Mouse (Mus musculus) ES-E14 (cell line): ENCODE measurements around the gene Dtd1. TPM values are rescaled to one million over a fixed set of nuclear protein-coding genes. Genes with fewer than 3 reads are reported as not detected.

Experiments
- DNase-seq: peaks from one replicate; pipeline ENCODE4 v3.0.0-alpha.2; 2013; ENCODE audit warnings: low read depth, low spot score
- H3K27ac ChIP-seq: 2 replicates; pipeline ENCODE4 v1.5.1; 2012; ENCODE audit warnings: low read depth, mild to moderate bottlenecking, low read length, moderate library complexity, mixed read lengths; ENCODE audit not compliant: poor library complexity, insufficient read depth, severe bottlenecking
- H3K36me3 ChIP-seq: 2 replicates; pipeline ENCODE4 v1.6.1; 2012; ENCODE audit warnings: mild to moderate bottlenecking, low read length, moderate library complexity, mixed read lengths; ENCODE audit not compliant: control insufficient read depth, poor library complexity, insufficient read depth, severe bottlenecking
- H3K4me1 ChIP-seq, 2 experiments: fragments of 150-350 bp in 1 of 2; sonication (generic) in 1 of 2; 2 replicates each; pipeline ENCODE4 v1.6.1; 2012; ENCODE audit warnings: low read length in 2 of 2, mild to moderate bottlenecking in 1 of 2, mixed read lengths in 1 of 2; ENCODE audit not compliant: control insufficient read depth in 2 of 2, insufficient read depth in 2 of 2, poor library complexity in 1 of 2
- H3K4me3 ChIP-seq, 2 experiments: fragments of 150-350 bp in 1 of 2; sonication (generic) in 1 of 2; 2 replicates each; pipeline ENCODE4 v1.5.1; 2012; ENCODE audit warnings: low read length in 2 of 2, low read depth in 1 of 2, mild to moderate bottlenecking in 1 of 2, mixed read lengths in 1 of 2; ENCODE audit not compliant: insufficient read depth in 1 of 2, poor library complexity in 1 of 2, severe bottlenecking in 1 of 2
- H3K9ac ChIP-seq: 2 replicates; pipeline ENCODE4 v1.6.1; 2012; ENCODE audit warnings: low read depth, mild to moderate bottlenecking, low read length, mixed read lengths; ENCODE audit not compliant: poor library complexity, insufficient read depth, severe bottlenecking
- H3K9me3 ChIP-seq: fragments of 150-350 bp; sonication (generic); 2 replicates; pipeline ENCODE4 v1.6.1; 2012; ENCODE audit warnings: low read depth, mild to moderate bottlenecking, low read length; ENCODE audit not compliant: control insufficient read depth, insufficient read depth
- CHD2 ChIP-seq: IDR thresholded peaks from 2 replicates; pipeline ENCODE4 v1.6.1; 2014; ENCODE audit warnings: mild to moderate bottlenecking, low read depth, low read length, inconsistent platforms
- HCFC1 ChIP-seq: IDR thresholded peaks from 2 replicates; pipeline ENCODE4 v1.6.1; 2012; ENCODE audit warnings: low read length, inconsistent platforms, borderline replicate concordance; ENCODE audit not compliant: insufficient read depth
- MAFK ChIP-seq: IDR thresholded peaks from 2 replicates; pipeline ENCODE4 v1.6.1; 2014; ENCODE audit warnings: mild to moderate bottlenecking, low read depth, low read length, inconsistent platforms; ENCODE audit not compliant: insufficient read depth
- ZC3H11A ChIP-seq: IDR thresholded peaks from 2 replicates; pipeline ENCODE4 v1.6.1; 2012; ENCODE audit warnings: low read depth, mild to moderate bottlenecking, inconsistent platforms, low read length, borderline replicate concordance
- ZNF384 ChIP-seq: IDR thresholded peaks from 2 replicates; pipeline ENCODE4 v1.6.1; 2012; ENCODE audit warnings: low read depth, low read length, inconsistent platforms
- in situ Hi-C, 2 experiments: fragments of 600-800 bp; cut with MboI; formaldehyde crosslinking; loops; one replicate each; pipeline ENCODE4 v1.15.1; 2025; ENCODE audit warnings: low sequenced_read_pairs in 2 of 2, inconsistent platforms in 1 of 2; ENCODE audit not compliant: unreplicated experiment in 2 of 2
- total RNA-seq: library from RNA; depleted of rRNA; stranded (reverse); fragments of 300-350 nt; gene quantifications from 2 replicates; pipeline ENCODE4 v1.2.3, GENCODE M21; 2012

Dtd1 gene
- total RNA-seq, 1 experiment = 21.2 TPM

GRCm38 (mm10) chr2:144637671-144638395 lies 38.1 kb downstream of the Dtd1 start:
- Histone ChIP-seq H3K36me3 (peaks cover 7% of the 10 kb centered on the region; the same call in 1 of the 2 replicates), H3K27ac (no peak overlapping the region), H3K9me3 (no peaks in the 10 kb centered on the region), H3K9ac (no peak overlapping the region), H3K4me3 (no peak overlapping the region), H3K4me1 (no peaks in the 10 kb centered on the region)
- TF ChIP-seq HCFC1 (no peak), MAFK (no peak), CHD2 (no peak)
- in situ Hi-C loops = no loop called here
- no peak for DNase-seq

GRCm38 (mm10) chr2:144638719-144639118 lies 39.0 kb downstream of the Dtd1 start:
- H3K27ac ChIP-seq = no peak overlapping the region
- H3K9ac ChIP-seq = no peak overlapping the region
- in situ Hi-C loops = no loop called here
- peaks cover 7% of the 10 kb centered on the region; the same call in 1 of the 2 replicates for H3K36me3 ChIP-seq
- DNase-seq = no peak
- no peak overlapping the region for H3K4me3 ChIP-seq
- no peaks in the 10 kb centered on the region for H3K9me3 ChIP-seq
- H3K4me1 ChIP-seq = no peaks in the 10 kb centered on the region
- TF ChIP-seq ZNF384 (no peak), CHD2 (no peak), HCFC1 (no peak), ZC3H11A (no peak), MAFK (no peak)

GRCm38 (mm10) chr2:144640101-144640500 lies 40.4 kb downstream of the Dtd1 start:
- Histone ChIP-seq H3K27ac (no peak overlapping the region), H3K4me3 (no peak overlapping the region)

GRCm38 (mm10) chr2:144641991-144642390 lies 42.3 kb downstream of the Dtd1 start:
- no peaks in the 10 kb centered on the region for H3K4me1 ChIP-seq
- no peak overlapping the region for H3K9ac ChIP-seq
- DNase-seq = no peak
- H3K36me3 ChIP-seq = peaks cover 5% of the 10 kb centered on the region; the same call in 1 of the 2 replicates
- TF ChIP-seq CHD2 (no peak), ZC3H11A (no peak), MAFK (no peak), HCFC1 (no peak), ZNF384 (no peak)
- no peak overlapping the region for H3K4me3 ChIP-seq
- H3K27ac ChIP-seq = no peak overlapping the region
- H3K9me3 ChIP-seq = no peaks in the 10 kb centered on the region
- in situ Hi-C loops = no loop called here

More at GRCm38 (mm10) chr2:144640101-144640500, 40.4 kb downstream of the Dtd1 start:
- Histone ChIP-seq H3K9me3 (no peaks in the 10 kb centered on the region), H3K36me3 (peaks cover 7% of the 10 kb centered on the region; the same call in 1 of the 2 replicates), H3K4me1 (no peaks in the 10 kb centered on the region), H3K9ac (no peak overlapping the region)
- in situ Hi-C loops = no loop called here
- DNase-seq = no peak
- TF ChIP-seq CHD2 = no peak
- TF ChIP-seq ZC3H11A = no peak
- no peak for TF ChIP-seq MAFK
- no peak for TF ChIP-seq HCFC1
- no peak for TF ChIP-seq ZNF384
